34 mouse cellular contexts compared by ENCODE assay signal in genomic region chr3:64233655-64234054, GRCm38 (mm10). TPM values are rescaled to one million over a fixed set of nuclear protein-coding genes. Genes with fewer than 3 reads are reported as not detected.
"Had no signal": no experiment of that assay in that cellular context is flagged by ENCODE, and none has a peak within 500 bp of the region (broad histone marks: within the 10 kb centered on the region; RNA-seq: fewer than 3 reads in every experiment).

No protein-coding gene starts in this region.

RNA-seq across cellular contexts. Expression of gene Vmn2r3, which starts 55.9 kb away (rescaled TPM):
- total RNA-seq: heart, postnatal 10 days; heart, postnatal 14 days; heart, postnatal 25 days; heart, postnatal 36 days; heart, postnatal 4 days; hematopoietic stem cell, adult 5-6 weeks; hindbrain, postnatal 0 days; layer of hippocampus, adult 18-20 months; layer of hippocampus, adult 2 months; layer of hippocampus, adult 8-10 months; layer of hippocampus, postnatal 10 days; layer of hippocampus, postnatal 14 days; layer of hippocampus, postnatal 25 days; layer of hippocampus, postnatal 36 days; left cerebral cortex, adult 18-20 months; left cerebral cortex, adult 2 months; left cerebral cortex, adult 8-10 months had no signal
- polyA plus RNA-seq: heart, embryonic 13.5 days; heart, embryonic 14.5 days; heart, embryonic 15.5 days; heart, embryonic 16.5 days; heart, postnatal 0 days; hindbrain, embryonic 10.5 days; hindbrain, embryonic 11.5 days; hindbrain, embryonic 12.5 days; hindbrain, embryonic 13.5 days; hindbrain, embryonic 15.5 days; hindbrain, postnatal 0 days; intestine, embryonic 14.5 days; kidney, adult 2 months; kidney, embryonic 14.5 days; kidney, embryonic 15.5 days; kidney, embryonic 16.5 days; kidney, postnatal 0 days; large intestine, adult 2 months had no signal
